Mouse (Mus musculus) hindbrain, embryonic 16.5 days (tissue): ENCODE results near the gene Ackr4. TPM values are rescaled to one million over a fixed set of nuclear protein-coding genes. Genes with fewer than 3 reads are reported as not detected.

Source experiments
- ATAC-seq: fragments of 200-750 bp; cut with Nextera tagmentation; 2 replicates; pipeline ENCODE4 v1.8.0; 2017; ENCODE audit warnings: moderate TSS enrichment, moderate library complexity
- H3K27ac ChIP-seq: fragments of 300-500 bp; sonication (generic); 2 replicates; pipeline ENCODE4 v1.5.1; 2014; ENCODE audit warnings: low read depth, mild to moderate bottlenecking, control low read depth, low read length, moderate library complexity
- H3K27me3 ChIP-seq: fragments of 300-500 bp; sonication (generic); replicated peaks from 2 replicates; pipeline ENCODE4 v1.6.1; 2014; ENCODE audit warnings: low read length; ENCODE audit not compliant: control insufficient read depth, insufficient read depth
- H3K36me3 ChIP-seq: fragments of 300-500 bp; sonication (generic); 2 replicates; pipeline ENCODE4 v1.6.1; 2014; ENCODE audit warnings: mild to moderate bottlenecking, low read length, moderate library complexity, mixed read lengths; ENCODE audit not compliant: control insufficient read depth, insufficient read depth
- H3K4me1 ChIP-seq: fragments of 300-500 bp; sonication (generic); 2 replicates; pipeline ENCODE4 v1.6.1; 2014; ENCODE audit warnings: low read depth, low read length; ENCODE audit not compliant: control insufficient read depth, insufficient read depth
- H3K4me2 ChIP-seq: fragments of 300-500 bp; sonication (generic); 2 replicates; pipeline ENCODE4 v1.6.1; 2014; ENCODE audit warnings: mild to moderate bottlenecking, low read length, control low read depth, moderate library complexity
- H3K4me3 ChIP-seq: fragments of 300-500 bp; sonication (generic); 2 replicates; pipeline ENCODE4 v1.5.1; 2014; ENCODE audit warnings: mild to moderate bottlenecking, low read length, control low read depth, moderate library complexity
- H3K9ac ChIP-seq: fragments of 300-500 bp; sonication (generic); 2 replicates; pipeline ENCODE4 v1.6.1; 2014; ENCODE audit warnings: low read depth, mild to moderate bottlenecking, control low read depth, low read length, moderate library complexity
- H3K9me3 ChIP-seq: fragments of 300-500 bp; sonication (generic); 2 replicates; pipeline ENCODE4 v1.6.1; 2014; ENCODE audit warnings: mild to moderate bottlenecking, low read length, moderate library complexity; ENCODE audit not compliant: control insufficient read depth
- WGBS: fragments of 180-500 bp; shearing (Covaris S2); extraction: QIAGEN DNeasy Blood & Tissue Kit; methylation state at CpG from one replicate; pipeline ENCODE4 v1.1.7; 2014; 5-methylcytosine and 5-hydroxymethylcytosine counted together
- polyA plus RNA-seq: library from polyadenylated mRNA; unstranded; fragments of >200 nt; fragmentation: Nextera tagmentation; extraction: Ambion mirVana; gene quantifications from 2 replicates; pipeline ENCODE4 v1.2.1, GENCODE M21; 2015

Gene Ackr4
- polyA plus RNA-seq, 1 experiment from 2014 or later = 1.8 TPM

DNA sequence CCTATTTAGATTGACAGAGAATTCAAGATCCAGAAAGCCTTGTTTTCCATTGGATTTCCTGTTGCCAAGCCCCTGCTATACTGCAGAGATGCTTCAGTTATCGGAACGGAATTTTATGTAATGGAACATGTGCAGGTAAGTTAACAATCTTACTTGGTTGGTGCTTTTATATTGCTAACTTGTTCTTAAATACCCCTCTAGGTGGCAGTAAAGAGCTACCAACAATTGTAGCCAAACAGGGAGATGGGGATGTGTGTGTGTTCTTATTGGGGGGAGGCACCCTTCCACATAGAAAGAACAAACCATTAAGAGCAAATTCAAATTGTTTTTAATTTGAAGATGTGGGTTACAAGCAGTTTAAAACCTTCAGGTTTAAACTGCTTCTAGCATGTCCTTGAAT is 50.9 kb downstream of the Ackr4 start:
- H3K4me2 ChIP-seq = no peak overlapping the region
- no peaks in the 10 kb centered on the region; the same call in 1 of the 2 replicates for H3K36me3 ChIP-seq
- ATAC-seq = no peak
- H3K27ac ChIP-seq = no peak overlapping the region
- H3K4me1 ChIP-seq = no peaks in the 10 kb centered on the region
- 64% methylated on average over 2 of the region's 2 CpGs for WGBS
- no peaks in the 10 kb centered on the region for H3K27me3 ChIP-seq
- H3K9ac ChIP-seq = no peak overlapping the region
- no peak overlapping the region for H3K4me3 ChIP-seq
- H3K9me3 ChIP-seq = no peaks in the 10 kb centered on the region

DNA sequence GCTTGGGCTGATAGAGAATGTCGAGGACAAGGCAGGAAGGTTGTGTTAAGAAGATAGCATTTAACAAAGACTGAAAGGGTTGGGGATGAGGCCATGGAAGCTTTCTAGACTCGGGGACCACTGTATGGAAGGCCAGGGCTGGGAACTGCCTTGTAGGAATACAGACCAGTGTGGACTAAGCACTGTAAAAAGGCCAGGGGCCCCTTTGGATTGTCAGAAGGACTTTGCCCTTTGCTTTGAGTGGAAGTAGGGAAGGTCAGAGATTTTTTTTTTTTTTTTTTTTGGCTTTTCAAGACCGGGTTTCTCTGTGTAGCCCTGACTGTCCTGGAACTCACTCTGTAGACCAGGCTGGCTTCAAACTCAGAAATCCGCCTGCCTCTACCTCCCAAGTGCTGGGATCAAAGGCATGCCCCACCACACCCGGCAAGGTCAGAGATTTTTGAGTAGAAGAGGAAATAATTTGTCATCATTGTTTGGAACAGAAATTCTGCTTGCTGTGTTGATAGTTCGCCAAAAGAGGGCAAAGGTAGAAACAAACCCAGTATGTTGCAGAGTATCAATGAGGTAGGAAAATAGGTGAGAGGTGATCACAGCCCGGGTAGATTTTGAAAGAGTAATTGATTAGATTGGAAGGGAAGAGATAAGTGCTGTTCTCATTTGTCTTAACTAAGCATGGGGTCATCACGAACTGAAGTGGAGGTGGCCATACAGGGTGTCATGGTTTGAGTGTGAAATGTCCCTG is 55.7 kb downstream of the Ackr4 start:
- 84% methylated on average over 8 of the region's 8 CpGs for WGBS
- no peak overlapping the region for H3K9ac ChIP-seq
- no peaks in the 10 kb centered on the region for H3K4me1 ChIP-seq
- no peak overlapping the region for H3K4me3 ChIP-seq
- no peak overlapping the region for H3K4me2 ChIP-seq
- no peaks in the 10 kb centered on the region for H3K9me3 ChIP-seq
- no peak overlapping the region for H3K27ac ChIP-seq
- no peaks in the 10 kb centered on the region for H3K36me3 ChIP-seq
- no peaks in the 10 kb centered on the region for H3K27me3 ChIP-seq
- no peak for ATAC-seq

DNA sequence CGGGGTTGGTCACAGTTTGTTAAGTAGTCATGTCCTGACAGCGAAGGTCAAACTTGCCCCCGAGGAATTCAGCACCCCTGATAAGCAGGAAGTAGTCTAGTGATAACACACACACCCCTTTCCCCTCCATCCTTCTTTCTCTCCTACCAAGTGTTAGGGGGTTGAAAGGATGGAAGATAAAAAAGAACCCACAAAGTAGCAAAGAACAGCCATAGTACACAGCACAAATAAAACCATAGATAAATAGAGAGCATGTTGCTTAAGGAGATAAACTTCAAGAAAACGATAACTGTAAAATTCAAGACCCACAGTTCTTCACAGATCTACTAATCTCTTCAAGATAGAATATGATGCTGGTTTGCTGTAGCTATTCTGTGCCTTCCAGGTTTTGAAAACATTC is 56.5 kb downstream of the Ackr4 start:
- H3K27ac ChIP-seq = no peak overlapping the region
- no peaks in the 10 kb centered on the region for H3K4me1 ChIP-seq
- H3K36me3 ChIP-seq = no peaks in the 10 kb centered on the region
- no peak overlapping the region for H3K4me2 ChIP-seq
- H3K9me3 ChIP-seq = no peaks in the 10 kb centered on the region
- 86% methylated on average over 4 of the region's 4 CpGs for WGBS
- H3K9ac ChIP-seq = no peak overlapping the region
- no peaks in the 10 kb centered on the region for H3K27me3 ChIP-seq
- no peak overlapping the region for H3K4me3 ChIP-seq
- no peak for ATAC-seq

DNA sequence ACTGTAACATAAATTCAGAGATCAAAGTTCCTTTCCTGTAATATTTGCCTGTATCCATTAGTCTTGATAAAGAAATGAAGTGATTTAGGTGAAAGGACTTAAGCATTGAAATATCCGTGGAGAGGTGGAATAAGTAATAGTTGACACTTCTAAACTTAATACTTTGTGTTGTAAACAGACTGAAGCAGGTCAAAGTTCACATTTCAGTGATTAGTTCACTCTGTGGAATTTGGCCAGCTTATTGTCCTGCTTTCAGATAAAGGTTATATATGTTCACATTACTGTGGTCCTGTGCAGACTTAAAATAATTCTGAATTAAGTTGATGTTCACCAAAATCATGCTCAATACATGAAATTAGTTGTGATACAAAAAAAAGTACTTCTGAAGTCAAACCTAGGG is 62.2 kb downstream of the Ackr4 start:
- Histone ChIP-seq H3K36me3 (peaks cover 4% of the 10 kb centered on the region; the same call in 1 of the 2 replicates), H3K27ac (no peak overlapping the region), H3K27me3 (no peaks in the 10 kb centered on the region), H3K4me1 (peaks cover 17% of the 10 kb centered on the region), H3K9me3 (no peaks in the 10 kb centered on the region), H3K9ac (no peak overlapping the region), H3K4me2 (no peak overlapping the region), H3K4me3 (no peak overlapping the region)
- WGBS = 47% methylated on average over 1 of the region's 1 CpGs
- ATAC-seq = no peak

DNA sequence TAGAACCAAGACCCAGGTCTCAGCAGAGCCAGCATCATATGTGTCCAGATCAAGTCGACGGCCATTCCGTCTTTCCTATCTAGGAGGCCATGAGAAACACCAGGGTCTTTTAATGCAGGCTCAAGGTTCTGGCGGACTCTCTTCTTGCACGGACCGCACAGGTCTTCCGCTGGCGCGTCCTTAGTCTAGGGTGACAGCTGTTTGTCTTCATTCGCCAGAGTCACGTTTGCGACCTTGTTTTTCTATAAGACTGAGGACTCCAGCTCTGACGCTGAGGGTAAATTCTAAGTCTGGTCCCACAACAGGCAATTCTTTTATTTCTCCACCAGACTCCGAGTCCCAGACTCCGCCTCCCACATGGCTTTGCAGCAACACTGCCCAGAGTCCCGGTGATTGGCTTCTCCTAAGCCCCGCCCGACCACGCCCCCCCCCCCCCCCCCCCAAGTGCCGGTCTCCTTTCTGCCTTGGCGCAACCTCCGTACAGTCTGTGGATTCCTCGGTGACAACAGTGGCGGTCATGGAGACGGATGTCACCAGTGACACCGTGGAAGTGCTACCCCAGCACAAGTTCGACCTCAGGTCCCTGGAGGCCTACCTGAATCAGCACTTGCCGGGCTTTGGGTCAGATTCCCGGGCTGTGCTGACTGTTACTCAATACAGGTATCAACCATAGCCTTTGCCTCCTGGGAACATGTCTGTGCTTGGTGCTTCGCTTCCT is 63.3 kb downstream of the Ackr4 start, which contains the start of gene Acad11:
Gene Acad11 (plus strand): TSS at position 134 of the 718 bp plus-strand sequence.
- WGBS = under 1% methylated on average over 30 of the region's 30 CpGs
- Histone ChIP-seq H3K27me3 (no peaks in the 10 kb centered on the region), H3K9me3 (no peaks in the 10 kb centered on the region), H3K4me3 (peak within 1 kb of the TSS; percentile 100), H3K4me1 (peaks cover 17% of the 10 kb centered on the region), H3K9ac (peak within 1 kb of the TSS; percentile 96), H3K36me3 (peaks cover 4% of the 10 kb centered on the region; the same call in 1 of the 2 replicates), H3K27ac (peak within 1 kb of the TSS; percentile 78), H3K4me2 (peak within 1 kb of the TSS; percentile 86)
- peak; percentile 98 for ATAC-seq

DNA sequence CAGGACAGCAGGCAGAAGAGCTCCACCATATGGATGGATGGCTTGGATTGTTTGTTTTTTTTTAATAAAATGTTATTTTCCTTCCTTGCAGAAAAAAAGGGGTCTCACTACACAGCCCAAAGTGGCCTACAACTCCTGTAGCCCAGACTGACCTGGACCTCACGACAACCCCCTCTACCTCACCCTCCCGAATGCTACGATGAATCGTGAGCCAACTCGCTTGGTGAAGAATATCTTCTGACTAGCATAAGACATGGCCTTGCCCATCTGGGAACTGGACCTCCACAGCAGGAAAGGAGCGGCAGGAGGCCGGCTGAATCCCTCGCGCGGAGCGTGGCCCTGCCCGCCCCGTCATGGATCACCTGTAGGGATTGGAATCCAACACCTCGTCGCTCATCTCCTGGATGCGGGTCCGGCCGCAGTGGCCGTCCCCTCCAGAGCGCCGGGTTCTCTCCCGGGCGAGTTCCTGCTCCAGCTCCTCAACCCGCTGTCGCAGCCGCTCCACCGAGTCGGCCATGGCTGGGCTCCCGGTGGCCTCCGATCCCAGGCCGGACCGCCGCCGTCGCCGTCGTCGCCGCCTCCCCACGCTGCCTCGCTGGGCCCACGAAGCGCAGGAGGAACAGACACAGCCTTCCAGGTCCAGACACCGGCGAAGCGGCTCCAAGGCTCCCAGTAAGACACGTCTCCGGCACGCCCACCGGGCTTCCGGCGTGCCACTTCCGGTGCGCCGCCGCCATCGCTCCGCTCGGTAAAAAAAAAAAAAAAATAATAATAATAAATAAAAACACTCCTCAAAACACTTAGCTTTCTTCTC is 64.1 kb downstream of the Ackr4 start, which contains the start of gene Uba5:
Gene Uba5 (minus strand): TSS at position 705 of the 814 bp plus-strand sequence.
- WGBS = 1% methylated on average over 59 of the region's 59 CpGs
- H3K27ac ChIP-seq = peak within 1 kb of the TSS; percentile 78
- ATAC-seq = peak; percentile 77

GRCm38 (mm10) chr9:104051028-104051427 is 75.7 kb downstream of the Ackr4 start:
- no peak overlapping the region for H3K4me3 ChIP-seq
- 91% methylated on average over 6 of the region's 6 CpGs for WGBS
- H3K27ac ChIP-seq = no peak overlapping the region
- no peak for ATAC-seq
- no peaks in the 10 kb centered on the region for H3K9me3 ChIP-seq
- no peaks in the 10 kb centered on the region for H3K4me1 ChIP-seq
- peaks cover 61% of the 10 kb centered on the region for H3K36me3 ChIP-seq
- no peak overlapping the region for H3K9ac ChIP-seq
- H3K4me2 ChIP-seq = no peak overlapping the region
- no peaks in the 10 kb centered on the region for H3K27me3 ChIP-seq

More for the DNA sequence above, 64.1 kb downstream of the Ackr4 start, which contains the start of gene Uba5:
- Histone ChIP-seq H3K4me1 (peaks cover 17% of the 10 kb centered on the region), H3K36me3 (peaks cover 11% of the 10 kb centered on the region), H3K9ac (peak within 1 kb of the TSS; percentile 96), H3K4me2 (peak within 1 kb of the TSS; percentile 86), H3K4me3 (peak within 1 kb of the TSS; percentile 100), H3K27me3 (no peaks in the 10 kb centered on the region), H3K9me3 (no peaks in the 10 kb centered on the region)

GRCm38 (mm10) chr9:104043676-104044075 is 83.1 kb downstream of the Ackr4 start:
- no peaks in the 10 kb centered on the region for H3K9me3 ChIP-seq
- no peaks in the 10 kb centered on the region for H3K27me3 ChIP-seq
- peaks cover 20% of the 10 kb centered on the region for H3K36me3 ChIP-seq
- H3K4me3 ChIP-seq = no peak overlapping the region
- H3K4me1 ChIP-seq = no peaks in the 10 kb centered on the region
- H3K9ac ChIP-seq = no peak overlapping the region
- H3K4me2 ChIP-seq = no peak overlapping the region
- ATAC-seq = no peak
- WGBS = 86% methylated on average over 4 of the region's 4 CpGs
- H3K27ac ChIP-seq = no peak overlapping the region
